ENCODE assay signal across 8 mouse cellular contexts in genomic region chr13:49307311-49307969, GRCm38 (mm10). TPM values are rescaled to one million over a fixed set of nuclear protein-coding genes. Genes with fewer than 3 reads are reported as not detected.
DNase-seq lines count a peak whose midpoint lies in the region; ATAC-seq and TF ChIP-seq lines count a peak whose summit lies in the region.

No protein-coding gene starts in this region.

- H3K9me3 ChIP-seq in kidney, embryonic 15.5 days (replicated peaks): no peaks in the 10 kb centered on the region
- H3K9me3 ChIP-seq in forebrain, embryonic 15.5 days: no peaks in the 10 kb centered on the region
- H3K9me3 ChIP-seq in limb, embryonic 10.5 days (replicated peaks): no peaks in the 10 kb centered on the region

- no peaks in the 10 kb centered on the region for H3K27me3 ChIP-seq in kidney, embryonic 15.5 days
- H3K27me3 ChIP-seq in forebrain, embryonic 15.5 days: no peaks in the 10 kb centered on the region
- no peaks in the 10 kb centered on the region for H3K27me3 ChIP-seq in limb, embryonic 10.5 days (ENCODE audit: low read depth, poor library complexity, severe bottlenecking)
- H3K27me3 ChIP-seq in thymus, adult 2 months (ENCODE audit: control insufficient read depth, insufficient read depth, low read length): no peaks in the 10 kb centered on the region

- peak overlapping the region; percentile 21; the same call in 1 of the 2 replicates for H3K4me2 ChIP-seq in kidney, embryonic 15.5 days
- no peak overlapping the region for H3K4me2 ChIP-seq in forebrain, embryonic 15.5 days (replicated peaks)

- H3K36me3 ChIP-seq in kidney, embryonic 15.5 days: no peaks in the 10 kb centered on the region
- peaks cover 7% of the 10 kb centered on the region; the same call in 1 of the 2 replicates for H3K36me3 ChIP-seq in forebrain, embryonic 15.5 days
- no peaks in the 10 kb centered on the region for H3K36me3 ChIP-seq in limb, embryonic 10.5 days
- no peaks in the 10 kb centered on the region for H3K36me3 ChIP-seq in thymus, adult 2 months (ENCODE audit: control insufficient read depth, insufficient read depth, low read length)

- H3K4me3 ChIP-seq in kidney, embryonic 15.5 days (replicated peaks): no peak overlapping the region
- H3K4me3 ChIP-seq in forebrain, embryonic 15.5 days: no peak overlapping the region
- H3K4me3 ChIP-seq in limb, embryonic 10.5 days: no peak overlapping the region
- H3K4me3 ChIP-seq in thymus, adult 2 months (ENCODE audit: control insufficient read depth, insufficient read depth, low read length): peak overlapping the region; percentile 72

- ATAC-seq in kidney, embryonic 15.5 days (replicated peaks; ENCODE audit: low FRiP score): peak; percentile 70; the same call in 1 of the 2 replicates
- ATAC-seq in forebrain, embryonic 15.5 days (replicated peaks): peak; percentile 23; the same call in 1 of the 2 replicates
- ATAC-seq in megakaryocyte-erythroid progenitor cell, adult 5-6 weeks (replicated peaks; ENCODE audit: low FRiP score, low TSS enrichment, poor library complexity, severe bottlenecking): peak; percentile 69

- H3K9ac ChIP-seq in kidney, embryonic 15.5 days: no peak overlapping the region
- no peak overlapping the region for H3K9ac ChIP-seq in forebrain, embryonic 15.5 days (replicated peaks)

- peaks cover 9% of the 10 kb centered on the region for H3K4me1 ChIP-seq in kidney, embryonic 15.5 days
- no peaks in the 10 kb centered on the region for H3K4me1 ChIP-seq in forebrain, embryonic 15.5 days
- H3K4me1 ChIP-seq in limb, embryonic 10.5 days: peaks cover 11% of the 10 kb centered on the region
- peaks cover 26% of the 10 kb centered on the region for H3K4me1 ChIP-seq in thymus, adult 2 months (replicated peaks; ENCODE audit: control insufficient read depth, insufficient read depth, low read length)

- TF ChIP-seq POLR2A in thymus, adult 2 months (IDR thresholded peaks at IDR 0.05; ENCODE audit: control insufficient read depth, extremely low read depth, insufficient read depth, low read length, poor library complexity): 0 out of 2 replicates have a peak, but pooled peaks have one; percentile 18

- WGBS in kidney, embryonic 15.5 days: 36% methylated on average over 10 of the region's 10 CpGs
- WGBS in forebrain, embryonic 15.5 days: 48% methylated on average over 10 of the region's 10 CpGs
- WGBS in limb, embryonic 10.5 days: 34% methylated on average over 10 of the region's 10 CpGs
- WGBS in thymus, adult 2 months: under 1% methylated on average over 10 of the region's 10 CpGs

- TF ChIP-seq CTCF in thymus, adult 2 months (IDR thresholded peaks at IDR 0.05; ENCODE audit: borderline replicate concordance, control insufficient read depth, extremely low read depth, insufficient read depth, low read length, poor library complexity): no peak

- peak overlapping the region; percentile 54 for H3K27ac ChIP-seq in kidney, embryonic 15.5 days
- no peak overlapping the region for H3K27ac ChIP-seq in forebrain, embryonic 15.5 days (replicated peaks)
- H3K27ac ChIP-seq in limb, embryonic 10.5 days: peak overlapping the region; percentile 15; the same call in 1 of the 2 replicates
- peak overlapping the region; percentile 95 for H3K27ac ChIP-seq in thymus, adult 2 months (ENCODE audit: control insufficient read depth, insufficient read depth, low read length)

- DNase-seq in kidney, adult 11 months: no peak
- DNase-seq in Muller cell, postnatal 12 days (ENCODE audit: inconsistent ontology term): peak; percentile 66
- no peak for DNase-seq in limb, embryonic 10.5 days (ENCODE audit: low spot score)
- DNase-seq in thymus, adult 2 months: peak; percentile 82
- DNase-seq in gastrocnemius, postnatal 25 days: no peak

RNA-seq across cellular contexts. Expression of gene Fgd3, which starts 12.7 kb away (rescaled TPM):
- polyA plus RNA-seq in kidney, embryonic 15.5 days (2015; fragmentation: Nextera tagmentation; extraction: Ambion mirVana): 0.74 and 0.78 TPM in 2 replicates
- polyA plus RNA-seq in forebrain, embryonic 15.5 days (2015; fragmentation: Nextera tagmentation; extraction: Ambion mirVana): 3.4 and 3.9 TPM in 2 replicates
- polyA plus RNA-seq in limb, embryonic 10.5 days (2016; fragmentation: Nextera tagmentation; extraction: Ambion mirVana): 0.62 and 0.83 TPM in 2 replicates
- total RNA-seq in megakaryocyte-erythroid progenitor cell, adult 5-6 weeks (2014; fragmentation: Nextera tagmentation): 4.5 and 5.0 TPM in 2 replicates
- total RNA-seq in megakaryocyte-erythroid progenitor cell, adult 5-6 weeks (2017): 4.6 and 5.2 TPM in 2 replicates
- polyA plus RNA-seq in thymus, adult 2 months (2012; rRNA removed): 17.8 and 19.2 TPM in 2 replicates
- under 1 TPM; 0.54 to 0.97 TPM for total RNA-seq in gastrocnemius, postnatal 25 days (2021)

RNA-seq across cellular contexts. Expression of gene Bicd2, which starts 33.9 kb away (rescaled TPM):
- polyA plus RNA-seq in kidney, embryonic 15.5 days (2015; fragmentation: Nextera tagmentation; extraction: Ambion mirVana): 25.0 and 26.5 TPM in 2 replicates
- polyA plus RNA-seq in forebrain, embryonic 15.5 days (2015; fragmentation: Nextera tagmentation; extraction: Ambion mirVana): 26.4 and 27.1 TPM in 2 replicates
- polyA plus RNA-seq in limb, embryonic 10.5 days (2016; fragmentation: Nextera tagmentation; extraction: Ambion mirVana): 27.0 and 31.2 TPM in 2 replicates
- total RNA-seq in megakaryocyte-erythroid progenitor cell, adult 5-6 weeks (2014; fragmentation: Nextera tagmentation): 14.8 and 16.1 TPM in 2 replicates
- 18.3 and 26.2 TPM in 2 replicates for total RNA-seq in megakaryocyte-erythroid progenitor cell, adult 5-6 weeks (2017)
- polyA plus RNA-seq in thymus, adult 2 months (2012; rRNA removed): 47.8 and 51.1 TPM in 2 replicates
- 10 to 100 TPM; 19.9 to 23.1 TPM for total RNA-seq in gastrocnemius, postnatal 25 days (2021)

RNA-seq across cellular contexts. Expression of gene Susd3, which starts 58.9 kb away (rescaled TPM):
- 18.5 and 22.7 TPM in 2 replicates for polyA plus RNA-seq in kidney, embryonic 15.5 days (2015; fragmentation: Nextera tagmentation; extraction: Ambion mirVana)
- polyA plus RNA-seq in forebrain, embryonic 15.5 days (2015; fragmentation: Nextera tagmentation; extraction: Ambion mirVana): 0.68 and 0.98 TPM in 2 replicates
- 0.45 and 0.51 TPM in 2 replicates for polyA plus RNA-seq in limb, embryonic 10.5 days (2016; fragmentation: Nextera tagmentation; extraction: Ambion mirVana)
- total RNA-seq in megakaryocyte-erythroid progenitor cell, adult 5-6 weeks (2014; fragmentation: Nextera tagmentation): 0.70 and 3.1 TPM in 2 replicates
- 1.6 TPM in 1 of 2 replicates, not detected in the other for total RNA-seq in megakaryocyte-erythroid progenitor cell, adult 5-6 weeks (2017)
- polyA plus RNA-seq in thymus, adult 2 months (2012; rRNA removed): 13.1 and 16.2 TPM in 2 replicates
- under 1 TPM in 1 of 2 experiments, not detected in 1; 0.26 TPM for total RNA-seq in gastrocnemius, postnatal 25 days (2021)

Comparison
In these comparisons a context has a peak if more than half of its experiments do, and no peak if none do; other contexts are left out.
1. DNase-seq: peak in Muller cell, postnatal 12 days (single experiment) and thymus, adult 2 months (single experiment); none in kidney, adult 11 months (single experiment), limb, embryonic 10.5 days (single experiment) and gastrocnemius, postnatal 25 days (single experiment).
2. Peak in every context shown above with its lines, with median percentiles within 50 percentile points of each other: ATAC-seq.